Mouse (Mus musculus): Measurements from ENCODE around the gene Fam208a.

- TF ChIP-seq CTCF (IDR thresholded peaks at IDR 0.05; ENCODE audit: low read depth) (no peak), EP300 (optimal IDR thresholded peaks at IDR 0.05) (no peak)
Measured at GRCm38 (mm10) chr14:27388616-27389015, 40.0 kb upstream of the Fam208a start.

Measured in stomach, postnatal 0 days (tissue).